Mouse (Mus musculus) liver, embryonic 14.5 days (tissue): ENCODE results near the gene Cyb5b.

Experiments
- CTCF ChIP-seq: IDR thresholded peaks from 2 replicates; pipeline ENCODE4 v1.5.1; 2016; ENCODE audit warnings: antibody characterized with exemption, low read depth, control low read depth
- EP300 ChIP-seq: IDR thresholded peaks from 2 replicates; pipeline ENCODE4 v1.6.1; 2016; ENCODE audit warnings: antibody characterized with exemption, low read depth

- TF ChIP-seq EP300, result no peak
- no peak for TF ChIP-seq CTCF
Observed at GRCm38 (mm10) chr8:107124343-107124742, 26.1 kb upstream of the Cyb5b start.
